Mouse (Mus musculus) hindbrain, embryonic 15.5 days (tissue): ENCODE data around the gene Rassf8. TPM values are rescaled to one million over a fixed set of nuclear protein-coding genes. Genes with fewer than 3 reads are reported as not detected.

Source experiments
- ATAC-seq: fragments of 200-750 bp; cut with Nextera tagmentation; 2 replicates; pipeline ENCODE4 v1.8.0; 2017; ENCODE audit warnings: low read depth, moderate number of reproducible peaks, moderate TSS enrichment; ENCODE audit not compliant: low FRiP score
- H3K27ac ChIP-seq: fragments of 300-500 bp; sonication (generic); replicated peaks from 2 replicates; pipeline ENCODE4 v1.5.1; 2015; ENCODE audit warnings: mild to moderate bottlenecking, inconsistent platforms
- H3K27me3 ChIP-seq: fragments of 300-500 bp; sonication (generic); 2 replicates; pipeline ENCODE4 v1.6.1; 2015; ENCODE audit warnings: control low read depth, inconsistent platforms
- H3K36me3 ChIP-seq: fragments of 300-500 bp; sonication (generic); 2 replicates; pipeline ENCODE4 v1.6.1; 2015; ENCODE audit warnings: control low read depth, inconsistent platforms
- H3K4me1 ChIP-seq: fragments of 300-500 bp; sonication (generic); replicated peaks from 2 replicates; pipeline ENCODE4 v1.6.1; 2015; ENCODE audit warnings: control low read depth, inconsistent platforms
- H3K4me2 ChIP-seq: fragments of 300-500 bp; sonication (generic); 2 replicates; pipeline ENCODE4 v1.6.1; 2015; ENCODE audit warnings: moderate library complexity, mild to moderate bottlenecking, inconsistent platforms
- H3K4me3 ChIP-seq: fragments of 300-500 bp; sonication (generic); 2 replicates; pipeline ENCODE4 v1.5.1; 2015; ENCODE audit warnings: mild to moderate bottlenecking, inconsistent platforms
- H3K9ac ChIP-seq: fragments of 300-500 bp; sonication (generic); 2 replicates; pipeline ENCODE4 v1.6.1; 2015; ENCODE audit warnings: inconsistent platforms
- H3K9me3 ChIP-seq: fragments of 300-500 bp; sonication (generic); 2 replicates; pipeline ENCODE4 v1.6.1; 2016; ENCODE audit warnings: control low read depth, inconsistent platforms
- WGBS: fragments of 180-500 bp; shearing (Covaris S2); methylation state at CpG from one replicate; pipeline ENCODE4 v1.1.7; 2015; 5-methylcytosine and 5-hydroxymethylcytosine counted together
- polyA plus RNA-seq: library from polyadenylated mRNA; unstranded; fragments of >200 nt; fragmentation: Nextera tagmentation; extraction: Ambion mirVana; gene quantifications from 2 replicates; pipeline ENCODE4 v1.2.1, GENCODE M21; 2015

Rassf8 gene
- polyA plus RNA-seq, 1 experiment from 2014 or later: 5.0 TPM

DNA sequence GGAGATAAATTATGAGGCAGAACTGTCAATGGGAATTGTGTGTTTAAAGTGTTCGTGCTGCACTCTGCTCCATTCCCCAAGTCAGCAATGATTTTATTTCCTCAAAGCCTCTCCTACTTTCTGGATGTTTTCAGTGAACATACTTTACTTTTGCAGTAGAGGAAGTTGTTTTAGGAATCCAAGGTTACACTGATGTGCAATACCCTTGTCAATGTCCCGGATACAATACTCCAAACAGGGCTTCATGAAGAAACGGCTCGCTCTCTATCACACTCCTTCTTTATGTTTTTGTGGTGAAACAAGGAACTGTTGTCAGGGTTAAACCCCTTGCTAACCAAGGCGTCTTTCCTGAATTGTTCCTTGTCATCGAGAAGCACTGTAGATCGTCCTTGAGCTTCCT is 45.8 kb downstream of the Rassf8 start:
- H3K4me1 ChIP-seq: peaks cover 7% of the 10 kb centered on the region
- no peak for ATAC-seq
- H3K4me2 ChIP-seq: no peak overlapping the region
- no peak overlapping the region for H3K9ac ChIP-seq
- no peak overlapping the region for H3K27ac ChIP-seq
- no peak overlapping the region for H3K4me3 ChIP-seq
- 74% methylated on average over 7 of the region's 7 CpGs for WGBS
- no peaks in the 10 kb centered on the region for H3K36me3 ChIP-seq
- H3K27me3 ChIP-seq: no peaks in the 10 kb centered on the region
- H3K9me3 ChIP-seq: no peaks in the 10 kb centered on the region

DNA sequence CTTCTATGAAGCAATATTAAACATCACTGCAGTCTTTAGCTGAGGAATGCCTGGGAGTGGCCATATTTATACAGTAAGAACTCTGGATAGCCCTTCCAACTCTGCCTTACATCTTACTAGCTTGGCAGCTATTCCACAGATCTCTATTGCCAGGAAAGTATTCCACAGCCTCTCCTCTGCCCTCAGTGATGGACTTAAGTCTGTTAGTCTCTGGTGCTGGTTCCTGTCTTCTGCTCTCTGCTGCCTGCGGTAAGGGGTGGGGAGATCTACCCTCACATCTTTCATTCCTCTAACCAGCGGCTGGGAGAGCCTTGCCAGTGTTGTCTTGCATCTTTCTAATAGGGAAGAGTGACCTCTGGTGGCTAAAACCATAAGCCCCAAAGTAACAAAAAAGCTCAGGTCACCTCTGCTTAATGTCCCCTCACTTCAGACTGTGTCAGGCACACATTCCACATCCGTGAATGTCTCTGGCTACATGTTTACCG is 46.6 kb downstream of the Rassf8 start:
- Histone ChIP-seq H3K4me2 (no peak overlapping the region), H3K4me3 (no peak overlapping the region), H3K4me1 (peaks cover 7% of the 10 kb centered on the region), H3K9me3 (no peaks in the 10 kb centered on the region), H3K27me3 (no peaks in the 10 kb centered on the region), H3K9ac (no peak overlapping the region), H3K27ac (no peak overlapping the region), H3K36me3 (no peaks in the 10 kb centered on the region)
- 18% methylated on average over 4 of the region's 4 CpGs for WGBS
- ATAC-seq: no peak

DNA sequence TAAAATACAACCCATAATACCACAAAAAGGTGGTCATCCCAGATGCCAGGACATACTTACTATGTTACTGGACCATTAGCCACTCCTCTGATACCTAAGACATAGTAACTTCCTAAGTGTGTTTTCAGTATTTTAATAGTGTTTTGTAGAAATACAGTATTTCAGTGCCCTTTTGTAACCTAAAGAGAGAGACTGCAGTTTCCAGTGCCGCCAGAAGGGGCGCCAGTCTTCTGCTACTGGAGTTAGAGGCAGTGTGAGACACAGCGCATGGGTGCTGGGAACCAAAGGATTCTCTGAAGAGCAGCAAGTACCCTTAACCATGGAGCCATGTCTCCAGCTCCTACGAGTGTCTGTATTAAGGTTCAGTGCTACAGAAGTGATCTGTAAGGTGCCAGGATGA is 48.1 kb downstream of the Rassf8 start:
- 61% methylated on average over 4 of the region's 4 CpGs for WGBS
- H3K27ac ChIP-seq: no peak overlapping the region

DNA sequence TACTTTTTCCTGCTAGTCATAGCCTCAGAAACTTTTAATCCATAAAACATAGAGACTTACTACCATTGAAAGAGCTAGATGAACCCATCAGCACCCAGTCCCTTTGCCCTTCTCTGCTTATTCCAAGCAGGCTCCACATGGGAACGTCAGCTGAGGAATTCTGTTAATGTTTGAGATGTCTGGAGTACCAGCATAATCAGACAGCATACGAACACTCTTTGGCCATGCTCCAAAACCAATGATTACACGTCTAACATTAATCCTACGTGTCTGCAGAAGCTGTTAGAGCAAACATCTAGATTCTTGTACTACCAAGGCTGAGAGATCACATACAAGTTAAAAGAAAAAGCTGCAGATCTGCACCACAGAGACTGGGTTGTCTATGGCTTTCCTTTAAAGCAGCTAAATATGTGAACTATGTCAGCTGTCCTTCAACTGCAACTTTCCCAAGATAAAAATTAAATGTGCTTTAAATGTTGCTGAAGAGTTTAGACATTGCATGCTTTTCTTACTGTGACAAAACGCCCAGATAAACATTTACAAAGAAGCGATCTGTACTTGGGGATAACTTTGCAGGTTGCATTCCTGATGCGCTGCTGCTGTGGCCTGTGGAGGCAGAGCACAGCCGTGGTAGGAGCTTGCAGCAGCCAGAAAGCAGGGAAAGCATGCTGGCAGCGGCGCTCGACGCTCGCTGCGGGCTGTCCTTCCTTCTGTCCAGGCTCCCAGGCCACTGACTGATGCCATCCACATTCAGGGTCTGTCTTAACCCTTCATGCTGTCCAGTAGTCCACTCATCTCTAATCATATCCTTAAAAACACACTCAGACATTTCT is 49.9 kb downstream of the Rassf8 start:
- H3K4me2 ChIP-seq: no peak overlapping the region
- no peaks in the 10 kb centered on the region for H3K36me3 ChIP-seq
- H3K4me1 ChIP-seq: peaks cover 7% of the 10 kb centered on the region
- H3K27ac ChIP-seq: no peak overlapping the region
- H3K27me3 ChIP-seq: no peaks in the 10 kb centered on the region
- no peak for ATAC-seq
- no peak overlapping the region for H3K9ac ChIP-seq
- 41% methylated on average over 14 of the region's 14 CpGs for WGBS
- no peaks in the 10 kb centered on the region for H3K9me3 ChIP-seq
- no peak overlapping the region for H3K4me3 ChIP-seq

More for the DNA sequence above, 48.1 kb downstream of the Rassf8 start:
- ATAC-seq: no peak
- no peak overlapping the region for H3K4me3 ChIP-seq
- no peak overlapping the region for H3K4me2 ChIP-seq
- H3K9me3 ChIP-seq: no peaks in the 10 kb centered on the region
- peaks cover 7% of the 10 kb centered on the region for H3K4me1 ChIP-seq
- H3K27me3 ChIP-seq: no peaks in the 10 kb centered on the region
- H3K9ac ChIP-seq: no peak overlapping the region
- H3K36me3 ChIP-seq: no peaks in the 10 kb centered on the region

DNA sequence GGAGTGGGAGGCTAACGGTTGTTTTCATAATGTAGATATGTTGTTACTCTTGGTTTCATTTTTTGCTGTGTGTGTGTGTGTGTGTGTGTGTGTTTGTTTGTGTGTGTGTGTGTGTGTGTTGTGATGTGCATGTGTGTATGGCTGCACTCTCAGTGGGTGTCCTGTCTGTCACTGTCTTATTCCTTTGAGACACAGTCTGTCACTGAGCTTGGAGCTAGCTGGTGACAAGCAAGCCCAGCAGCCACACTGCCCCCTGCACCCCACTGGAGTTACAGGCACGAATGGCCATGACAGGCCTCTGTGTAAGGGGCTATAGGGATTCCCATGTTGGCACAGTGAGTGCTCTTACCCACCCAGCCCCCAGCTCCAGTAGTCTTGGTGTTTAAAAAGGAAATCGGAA is 51.1 kb downstream of the Rassf8 start:
- Histone ChIP-seq H3K27me3 (no peaks in the 10 kb centered on the region), H3K4me3 (no peak overlapping the region), H3K4me1 (peaks cover 7% of the 10 kb centered on the region), H3K36me3 (no peaks in the 10 kb centered on the region), H3K9ac (no peak overlapping the region), H3K9me3 (no peaks in the 10 kb centered on the region), H3K4me2 (no peak overlapping the region), H3K27ac (no peak overlapping the region)
- WGBS: 61% methylated on average over 3 of the region's 3 CpGs
- ATAC-seq: no peak

DNA sequence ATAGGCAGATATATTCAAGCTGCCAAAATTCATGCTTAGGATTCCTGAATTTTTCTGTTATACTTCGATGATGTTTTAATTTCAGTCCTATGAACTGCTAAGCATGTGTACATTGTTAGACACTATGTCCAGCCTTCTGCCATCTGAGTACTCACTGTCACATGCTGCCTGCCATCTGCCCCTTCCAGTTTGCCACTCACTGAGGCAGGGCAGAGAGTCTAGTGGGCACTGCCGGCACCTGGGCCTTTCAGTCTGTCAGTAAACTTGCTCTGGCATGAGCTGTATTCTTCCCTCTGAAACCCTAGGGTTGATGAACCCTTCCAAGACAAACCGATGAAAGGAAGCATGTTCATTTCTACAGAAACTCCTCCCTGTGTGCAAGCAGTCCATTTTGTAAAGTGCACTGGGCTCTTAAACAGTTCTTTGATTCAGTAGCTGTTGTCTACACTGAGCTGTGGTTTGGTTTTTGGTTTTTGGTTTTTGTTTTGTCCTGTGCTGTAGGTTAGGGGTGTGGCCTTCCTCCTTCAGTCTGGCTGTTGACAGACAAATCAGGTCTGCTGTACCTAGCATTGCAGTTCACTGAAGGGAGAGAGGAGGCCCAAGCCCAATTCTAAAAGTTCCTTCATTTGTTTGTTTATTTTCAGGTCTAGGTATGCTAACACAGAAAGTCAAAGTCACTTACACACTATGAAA is 55.4 kb downstream of the Rassf8 start:
- Histone ChIP-seq H3K4me3 (no peak overlapping the region), H3K36me3 (no peaks in the 10 kb centered on the region), H3K27ac (no peak overlapping the region), H3K27me3 (no peaks in the 10 kb centered on the region), H3K9ac (no peak overlapping the region), H3K4me1 (no peaks in the 10 kb centered on the region; the same call in none of the 2 replicates), H3K9me3 (no peaks in the 10 kb centered on the region), H3K4me2 (no peak overlapping the region)
- 75% methylated on average over 3 of the region's 3 CpGs for WGBS
- ATAC-seq: no peak

DNA sequence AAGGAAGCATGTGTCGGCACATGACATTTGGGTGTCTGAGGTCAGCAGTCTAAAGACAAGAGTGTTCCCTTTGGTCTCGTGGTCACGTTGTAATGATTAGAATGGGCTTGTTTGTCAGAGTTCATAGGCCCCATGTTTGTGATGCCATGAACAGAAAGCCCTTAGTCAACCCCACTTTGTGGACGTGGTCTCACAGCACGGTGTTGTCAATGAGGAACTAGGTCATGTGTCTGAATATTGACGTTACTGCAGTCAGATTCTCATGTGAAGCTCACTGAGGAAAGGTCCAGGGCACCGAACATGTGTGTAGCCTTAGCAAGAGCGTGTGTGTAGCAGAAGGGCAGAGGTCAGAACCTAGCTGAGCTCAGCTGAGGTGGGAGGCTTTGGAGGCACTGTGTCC is 56.3 kb downstream of the Rassf8 start:
- WGBS: 89% methylated on average over 8 of the region's 8 CpGs
- no peak overlapping the region for H3K9ac ChIP-seq
- no peak for ATAC-seq
- H3K27ac ChIP-seq: no peak overlapping the region
- no peaks in the 10 kb centered on the region for H3K9me3 ChIP-seq
- no peak overlapping the region for H3K4me2 ChIP-seq
- no peaks in the 10 kb centered on the region; the same call in 1 of the 2 replicates for H3K4me1 ChIP-seq
- no peak overlapping the region for H3K4me3 ChIP-seq
- H3K36me3 ChIP-seq: no peaks in the 10 kb centered on the region
- no peaks in the 10 kb centered on the region for H3K27me3 ChIP-seq

DNA sequence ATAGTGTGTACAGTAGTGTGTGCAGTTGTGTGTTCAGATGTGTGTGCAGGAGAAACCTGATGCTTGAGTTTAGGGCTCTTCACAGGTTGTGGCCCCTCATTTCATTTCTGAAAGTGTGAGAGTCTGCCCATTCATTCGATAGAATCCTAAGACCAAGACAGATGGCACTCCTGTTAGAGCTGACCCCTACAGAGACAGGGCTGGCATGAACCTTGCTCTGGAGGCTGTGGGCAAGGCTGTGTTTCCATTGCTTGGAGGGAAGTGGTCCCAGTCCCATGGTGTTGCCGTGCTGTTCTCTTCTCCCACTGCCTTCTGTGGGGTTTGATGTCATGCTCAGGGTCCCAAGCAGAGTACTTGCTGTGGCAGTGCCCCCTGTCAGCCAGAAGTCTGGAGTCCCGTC is 57.7 kb downstream of the Rassf8 start:
- no peak for ATAC-seq
- no peaks in the 10 kb centered on the region for H3K9me3 ChIP-seq
- no peak overlapping the region for H3K9ac ChIP-seq
- no peak overlapping the region for H3K27ac ChIP-seq
- H3K4me1 ChIP-seq: no peaks in the 10 kb centered on the region; the same call in 1 of the 2 replicates
- H3K4me2 ChIP-seq: no peak overlapping the region
- WGBS: 72% methylated on average over 3 of the region's 3 CpGs
- no peak overlapping the region for H3K4me3 ChIP-seq
- H3K27me3 ChIP-seq: no peaks in the 10 kb centered on the region
- no peaks in the 10 kb centered on the region for H3K36me3 ChIP-seq

DNA sequence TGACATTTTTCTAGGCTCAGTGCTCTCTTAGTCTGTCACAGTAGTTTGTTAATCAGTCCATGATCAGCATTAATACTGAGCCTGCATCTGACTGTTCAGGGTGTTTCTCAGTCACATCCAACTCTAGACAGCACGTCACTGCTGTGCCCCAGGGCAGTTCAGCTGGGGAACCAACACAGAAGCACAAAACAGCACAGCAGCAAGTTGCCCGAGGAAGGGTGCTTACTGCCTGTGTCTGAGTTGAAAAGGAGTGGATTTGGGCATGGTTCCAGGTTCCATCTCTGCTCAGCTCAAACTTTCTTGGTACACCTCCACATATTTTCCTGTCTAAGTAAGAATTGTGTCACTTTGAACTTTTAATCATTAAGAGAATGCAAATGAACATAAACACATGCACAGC is 60.2 kb downstream of the Rassf8 start:
- Histone ChIP-seq H3K9me3 (no peaks in the 10 kb centered on the region), H3K4me1 (no peaks in the 10 kb centered on the region; the same call in 1 of the 2 replicates), H3K27ac (no peak overlapping the region), H3K9ac (no peak overlapping the region), H3K27me3 (no peaks in the 10 kb centered on the region), H3K36me3 (no peaks in the 10 kb centered on the region), H3K4me2 (no peak overlapping the region), H3K4me3 (no peak overlapping the region)
- WGBS: 35% methylated on average over 2 of the region's 2 CpGs
- no peak for ATAC-seq

DNA sequence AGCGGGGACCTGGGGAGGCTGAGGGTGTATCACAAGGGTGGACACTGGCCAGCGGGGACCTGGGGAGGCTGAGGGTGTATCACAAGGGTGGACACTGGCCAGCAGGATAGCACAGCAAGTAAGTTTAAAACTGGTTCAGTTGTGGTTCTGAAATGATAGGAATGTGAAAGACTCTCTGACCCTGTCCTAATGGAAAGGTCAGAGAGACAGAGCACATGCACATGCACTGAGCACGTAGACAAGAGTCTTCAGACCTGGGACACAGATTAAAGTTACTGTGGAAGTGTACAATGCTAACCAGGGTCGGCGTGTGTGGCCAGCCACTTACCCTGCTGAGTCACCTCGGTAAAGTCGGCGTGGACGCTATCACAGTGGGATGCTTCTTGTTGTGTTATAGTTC is 61.4 kb downstream of the Rassf8 start:
- no peak overlapping the region for H3K9ac ChIP-seq
- H3K4me2 ChIP-seq: no peak overlapping the region
- H3K9me3 ChIP-seq: no peaks in the 10 kb centered on the region
- H3K36me3 ChIP-seq: no peaks in the 10 kb centered on the region
- ATAC-seq: no peak
- H3K27ac ChIP-seq: no peak overlapping the region
- no peaks in the 10 kb centered on the region; the same call in 1 of the 2 replicates for H3K4me1 ChIP-seq
- H3K27me3 ChIP-seq: no peaks in the 10 kb centered on the region
- WGBS: 90% methylated on average over 9 of the region's 9 CpGs
- no peak overlapping the region for H3K4me3 ChIP-seq

DNA sequence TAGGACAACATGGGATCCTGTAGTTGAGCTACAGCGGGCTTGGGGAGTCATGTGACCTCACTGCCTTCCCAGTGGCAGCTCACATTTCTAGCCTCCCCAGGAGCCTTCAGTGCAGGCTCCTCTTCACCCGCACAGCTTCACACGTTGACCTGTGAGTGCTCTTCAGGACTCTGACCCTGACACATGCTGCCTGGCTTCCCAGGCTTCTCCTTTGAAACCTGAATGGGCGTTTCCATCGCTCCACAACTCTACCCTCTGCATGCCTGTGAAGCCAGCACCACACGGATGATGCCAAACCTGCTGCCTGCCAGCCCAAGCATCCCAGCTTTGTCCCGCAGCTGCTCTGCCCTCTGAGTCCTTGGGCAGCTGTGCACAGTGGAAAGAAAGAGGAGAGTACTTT is 63.0 kb downstream of the Rassf8 start:
- Histone ChIP-seq H3K4me1 (no peaks in the 10 kb centered on the region), H3K9ac (no peak overlapping the region), H3K9me3 (no peaks in the 10 kb centered on the region), H3K4me2 (no peak overlapping the region), H3K27me3 (no peaks in the 10 kb centered on the region), H3K27ac (no peak overlapping the region), H3K4me3 (no peak overlapping the region), H3K36me3 (no peaks in the 10 kb centered on the region)
- ATAC-seq: no peak
- 85% methylated on average over 7 of the region's 7 CpGs for WGBS

DNA sequence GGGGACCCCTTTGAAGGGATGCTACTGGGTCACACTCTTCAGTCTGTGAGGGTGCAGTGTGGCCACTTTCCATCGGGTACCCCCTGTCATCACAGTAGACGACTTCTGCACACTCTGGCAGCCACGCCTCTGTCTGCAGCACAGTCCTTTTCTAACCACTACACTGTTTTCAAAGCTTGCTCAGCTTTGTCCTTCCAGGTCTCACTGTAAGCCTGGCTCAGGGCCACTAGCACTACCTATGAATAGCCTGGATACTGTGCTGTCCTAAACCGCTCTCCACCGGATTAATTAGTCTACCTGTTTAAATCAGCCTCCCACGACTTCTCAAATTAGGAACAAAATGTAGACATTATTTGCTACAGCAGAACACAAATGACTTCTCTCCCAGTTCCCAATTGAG is 63.5 kb downstream of the Rassf8 start:
- Histone ChIP-seq H3K27ac (no peak overlapping the region), H3K27me3 (no peaks in the 10 kb centered on the region), H3K4me3 (no peak overlapping the region), H3K36me3 (no peaks in the 10 kb centered on the region), H3K4me1 (no peaks in the 10 kb centered on the region), H3K4me2 (no peak overlapping the region), H3K9me3 (no peaks in the 10 kb centered on the region), H3K9ac (no peak overlapping the region)
- WGBS: 90% methylated on average over 6 of the region's 6 CpGs
- no peak for ATAC-seq
